Mouse (Mus musculus) lung, postnatal 0 days (tissue): ENCODE results near the gene Mpnd.

Experiments
- CTCF ChIP-seq: IDR thresholded peaks from 2 replicates; pipeline ENCODE4 v1.5.1; 2016; ENCODE audit warnings: antibody characterized with exemption, mild to moderate bottlenecking
- EP300 ChIP-seq: IDR thresholded peaks from 2 replicates; pipeline ENCODE4 v1.6.1; 2016; ENCODE audit warnings: antibody characterized with exemption, mild to moderate bottlenecking, control low read depth

DNA sequence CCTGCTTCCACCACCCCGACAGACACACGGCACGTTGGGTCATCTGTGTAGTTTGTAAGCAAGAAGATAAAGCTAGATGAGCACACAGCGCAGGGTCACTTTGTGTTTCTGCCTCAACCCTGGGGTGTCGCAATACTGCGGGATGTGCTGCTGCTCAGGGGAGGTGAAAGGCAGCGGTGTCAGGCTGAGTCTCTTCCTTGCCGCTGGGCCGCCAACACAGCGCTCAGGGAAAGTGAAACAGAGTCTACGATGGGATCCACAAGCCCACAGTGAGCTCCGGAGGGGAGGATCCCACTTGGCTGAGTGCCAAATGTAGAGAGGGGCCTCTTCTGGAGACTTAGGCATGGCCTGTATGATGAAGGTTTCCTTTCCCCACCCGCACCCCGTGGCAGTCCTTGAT, 42.3 kb upstream of the Mpnd start:
- TF ChIP-seq EP300 (no peak), CTCF (no peak)
